Mouse (Mus musculus): ENCODE results near the gene Gm44805.

- no peak for TF ChIP-seq CTCF (conservative IDR thresholded peaks at IDR 0.05; ENCODE audit: insufficient read depth, insufficient read length, low read depth, low read length)
- no peak for TF ChIP-seq POLR2A (IDR thresholded peaks at IDR 0.05; ENCODE audit: low read depth, low read length)
Measured at GRCm38 (mm10) chr7:19675824-19676223, 5.4 kb downstream of the Gm44805 start.

Measured in kidney, adult 2 months (tissue).